Mouse (Mus musculus) bone marrow, adult 2 months (tissue): ENCODE results near the gene Agbl5. TPM values are rescaled to one million over a fixed set of nuclear protein-coding genes. Genes with fewer than 3 reads are reported as not detected.

Source experiments
- H3K27ac ChIP-seq: fragments of 200-500 bp; 2 replicates; pipeline ENCODE4 v1.5.1; 2012; ENCODE audit warnings: low read depth, mild to moderate bottlenecking, control low read depth, inconsistent platforms, low read length; ENCODE audit not compliant: control insufficient read depth, poor library complexity, insufficient read depth
- H3K4me1 ChIP-seq: fragments of 200-500 bp; 2 replicates; pipeline ENCODE4 v1.6.1; 2011; ENCODE audit warnings: low read length; ENCODE audit not compliant: control insufficient read depth, insufficient read depth
- H3K4me3 ChIP-seq: fragments of 200-500 bp; replicated peaks from 2 replicates; pipeline ENCODE3; 2011; ENCODE audit warnings: mild to moderate bottlenecking, low read depth, low read length, control low read depth; ENCODE audit not compliant: control insufficient read depth
- CTCF ChIP-seq: fragments of 200-500 bp; IDR thresholded peaks from 2 replicates; pipeline ENCODE4 v1.5.1; 2011; ENCODE audit warnings: low read length, control low read depth; ENCODE audit not compliant: control insufficient read depth, insufficient read depth
- POLR2A ChIP-seq: fragments of 200-500 bp; IDR thresholded peaks from 2 replicates; pipeline ENCODE4 v1.6.1; 2011; ENCODE audit warnings: low read depth, mild to moderate bottlenecking, control low read depth, low read length, borderline replicate concordance; ENCODE audit not compliant: control insufficient read depth
- WGBS: fragments of 180-500 bp; shearing (Covaris S2); methylation state at CpG from one replicate; pipeline ENCODE4 v1.1.7; 2018; 5-methylcytosine and 5-hydroxymethylcytosine counted together
- polyA plus RNA-seq: library from polyadenylated mRNA; stranded (reverse); fragments of >200 nt; gene quantifications from 2 replicates; pipeline ENCODE4 v1.2.4, GENCODE M21; 2011; ENCODE audit warnings: low replicate concordance; ENCODE audit not compliant: missing spikeins, insufficient read depth, insufficient read length

Agbl5 gene
- polyA plus RNA-seq, 1 experiment, result 6.2 TPM

DNA sequence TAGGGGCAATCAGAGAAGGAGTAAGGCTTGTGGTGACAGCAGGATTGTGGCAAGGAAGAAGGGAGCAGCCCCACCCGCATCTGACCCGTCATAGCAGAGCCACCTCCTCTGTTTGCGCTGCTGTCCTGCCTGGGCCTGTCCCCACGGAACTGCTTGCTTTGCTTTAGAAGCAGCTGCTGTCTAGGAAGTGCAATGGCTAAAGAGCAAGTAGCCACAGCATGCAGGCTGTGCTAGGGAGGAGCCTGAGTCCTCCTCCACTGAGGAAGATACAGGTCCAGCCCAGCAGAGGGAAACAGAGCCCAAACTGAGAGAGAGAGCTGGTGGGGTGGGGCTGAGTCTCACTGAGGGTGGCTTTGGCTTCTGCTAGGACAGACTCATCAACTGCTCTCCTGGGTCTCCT, 24.6 kb upstream of the Agbl5 start:
- Histone ChIP-seq H3K4me1 (peaks cover 1% of the 10 kb centered on the region), H3K27ac (no peak overlapping the region), H3K4me3 (no peak overlapping the region)
- TF ChIP-seq CTCF (no peak), POLR2A (no peak)
- 59% methylated on average over 4 of the region's 4 CpGs for WGBS

DNA sequence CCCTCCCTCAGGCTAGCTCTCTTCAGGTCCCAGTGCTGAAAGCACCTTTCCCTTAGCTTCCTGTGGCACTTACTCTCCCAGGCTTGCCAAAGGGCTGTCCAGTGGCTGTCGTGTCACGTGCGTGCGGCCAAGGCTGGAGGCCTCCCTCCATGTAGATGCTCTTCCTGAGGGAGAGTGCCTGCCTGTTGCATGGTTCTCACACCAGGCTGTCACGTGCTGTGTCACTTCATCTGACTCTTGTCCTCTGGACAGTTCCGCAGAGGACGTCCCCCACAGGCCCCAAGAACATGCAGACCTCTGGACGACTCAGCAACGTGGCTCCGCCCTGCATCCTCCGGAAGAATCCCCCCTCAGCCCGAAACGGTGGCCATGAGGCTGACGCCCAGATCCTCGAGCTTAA, 24.2 kb upstream of the Agbl5 start:
- TF ChIP-seq CTCF (no peak), POLR2A (no peak)
- 76% methylated on average over 15 of the region's 15 CpGs for WGBS
- Histone ChIP-seq H3K4me1 (peaks cover 1% of the 10 kb centered on the region), H3K4me3 (no peak overlapping the region), H3K27ac (no peak overlapping the region)

DNA sequence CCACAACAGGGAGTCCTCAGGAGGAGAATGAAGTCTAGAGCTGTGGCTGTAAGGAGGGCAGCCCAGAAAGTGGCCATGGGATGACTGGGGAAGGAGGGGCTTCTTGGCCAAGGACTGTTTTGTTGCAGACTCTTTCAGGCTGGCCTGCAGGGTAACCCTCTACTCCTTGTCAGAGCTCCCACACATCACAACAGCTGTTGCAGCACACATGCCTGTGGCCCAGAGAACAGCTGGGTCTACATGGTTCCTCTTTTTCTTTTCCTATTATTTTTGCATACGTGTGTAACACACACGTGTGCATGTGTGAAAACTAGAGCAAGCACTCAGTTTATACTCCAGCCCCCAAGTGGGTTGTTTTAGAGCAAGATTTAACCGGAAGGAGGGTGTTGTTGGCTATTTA, 21.6 kb upstream of the Agbl5 start:
- H3K4me1 ChIP-seq, result peaks cover 1% of the 10 kb centered on the region
- H3K4me3 ChIP-seq, result no peak overlapping the region
- no peak for TF ChIP-seq POLR2A
- TF ChIP-seq CTCF, result no peak
- WGBS, result 35% methylated on average over 3 of the region's 3 CpGs
- peak overlapping the region; percentile 61; the same call in 1 of the 2 replicates for H3K27ac ChIP-seq

DNA sequence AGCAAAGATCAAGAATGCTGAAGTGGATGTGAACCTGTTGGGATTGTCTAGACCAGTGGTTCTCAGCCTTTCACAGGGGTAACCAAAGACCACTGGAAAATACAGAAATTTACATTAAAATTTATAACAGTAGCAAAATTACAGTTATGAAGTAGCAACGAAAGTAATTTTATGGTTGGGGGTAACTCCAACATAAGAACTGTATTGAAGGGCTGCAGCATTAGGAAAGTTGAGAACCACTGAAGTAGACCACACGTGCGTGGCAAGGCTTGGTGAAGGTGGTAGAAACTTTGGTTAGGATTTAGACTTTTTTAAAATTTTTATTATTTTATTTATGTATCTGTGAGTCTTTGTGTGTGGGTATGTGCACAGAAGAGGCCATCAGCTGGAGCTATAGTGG, 20.8 kb upstream of the Agbl5 start, which contains the start of gene Tmem214:
Gene Tmem214 (plus strand): TSS at position 301 of the 400 bp plus-strand sequence.
- H3K4me3 ChIP-seq, result no peak within 1 kb of the TSS
- WGBS, result 91% methylated on average over 3 of the region's 3 CpGs
- H3K27ac ChIP-seq, result peak within 1 kb of the TSS; percentile 61; the same call in 1 of the 2 replicates
- H3K4me1 ChIP-seq, result peaks cover 1% of the 10 kb centered on the region
- TF ChIP-seq POLR2A (no peak), CTCF (no peak)

DNA sequence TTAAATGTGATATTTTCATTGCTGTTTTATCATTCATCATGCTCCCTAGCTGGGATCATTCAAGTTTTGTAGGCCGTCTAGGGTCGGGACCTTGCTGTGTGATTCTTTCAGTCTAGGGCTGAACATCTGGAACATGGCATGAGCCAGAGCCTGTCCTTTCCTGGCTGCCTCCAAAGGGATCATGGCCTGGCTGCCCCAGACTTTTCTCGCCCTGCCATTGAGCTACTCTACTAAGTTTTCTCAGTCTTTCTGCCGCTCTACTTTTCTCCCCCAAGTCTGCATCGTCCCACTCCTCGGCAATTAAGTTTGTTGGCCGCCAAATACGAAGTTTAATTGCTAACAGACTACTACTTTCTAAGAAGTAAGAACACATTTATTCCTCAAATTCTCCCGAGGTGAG, 19.5 kb upstream of the Agbl5 start:
- WGBS, result 27% methylated on average over 9 of the region's 9 CpGs
- Histone ChIP-seq H3K27ac (no peak overlapping the region), H3K4me1 (peaks cover 1% of the 10 kb centered on the region), H3K4me3 (peak overlapping the region; percentile 78)
- TF ChIP-seq POLR2A (no peak), CTCF (no peak)

DNA sequence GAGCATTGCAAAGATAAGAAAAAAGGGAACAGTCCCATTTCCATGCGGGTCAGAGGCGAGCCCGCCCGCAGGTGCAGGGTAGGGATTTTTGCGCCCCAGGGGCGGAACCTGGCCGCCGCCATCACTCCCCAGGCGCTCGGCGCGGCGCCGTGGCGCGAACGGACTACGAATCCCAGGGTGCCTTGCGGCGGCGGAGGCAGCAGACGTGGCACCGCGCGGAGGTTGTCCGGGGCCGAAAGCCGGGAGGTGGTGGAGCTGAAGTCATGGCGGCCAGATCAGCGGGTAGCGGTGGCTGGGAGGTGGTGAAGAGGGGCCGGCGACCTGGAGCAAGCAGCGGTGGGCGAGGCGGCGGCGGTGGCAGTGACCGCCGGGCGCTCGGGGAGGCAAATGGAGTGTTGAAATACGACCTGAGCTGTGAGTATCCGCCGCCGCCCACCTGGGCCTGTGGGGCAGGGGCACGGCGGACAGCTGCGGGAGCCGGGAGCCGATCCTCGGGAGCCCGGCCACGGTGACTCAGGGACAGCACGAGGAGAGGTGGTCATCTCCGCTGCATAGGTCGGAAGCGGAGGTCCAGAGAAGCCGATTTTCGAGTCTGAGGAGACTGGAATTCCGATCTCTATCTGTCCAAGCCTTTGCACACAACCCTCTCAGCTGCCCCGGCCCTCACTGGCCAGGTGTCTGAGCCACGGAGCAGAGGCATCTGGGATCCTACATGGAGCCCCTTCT, 18.9 kb upstream of the Agbl5 start:
- Histone ChIP-seq H3K4me1 (no peaks in the 10 kb centered on the region; the same call in 1 of the 2 replicates), H3K27ac (peak overlapping the region; percentile 60; the same call in 1 of the 2 replicates), H3K4me3 (peak overlapping the region; percentile 78)
- TF ChIP-seq CTCF (peak; percentile 8; the same call in 1 of the 2 replicates), POLR2A (peak; percentile 88; the same call in 1 of the 2 replicates)
- WGBS, result under 1% methylated on average over 63 of the region's 63 CpGs

DNA sequence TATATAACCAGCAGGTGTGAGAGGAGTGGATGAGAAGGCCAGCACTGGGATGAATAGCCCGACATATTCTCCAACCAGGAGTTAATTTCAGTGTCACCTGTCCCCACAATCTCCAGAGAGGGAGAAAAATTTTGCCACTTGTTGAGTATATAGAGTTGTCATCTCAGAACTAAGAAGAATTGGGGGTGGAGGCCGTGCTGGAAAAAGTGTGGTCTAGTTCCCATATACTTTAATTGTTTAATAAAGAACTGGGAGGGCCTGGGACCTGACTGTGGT, 18.4 kb upstream of the Agbl5 start:
- WGBS, result 20% methylated on average over 2 of the region's 2 CpGs

DNA sequence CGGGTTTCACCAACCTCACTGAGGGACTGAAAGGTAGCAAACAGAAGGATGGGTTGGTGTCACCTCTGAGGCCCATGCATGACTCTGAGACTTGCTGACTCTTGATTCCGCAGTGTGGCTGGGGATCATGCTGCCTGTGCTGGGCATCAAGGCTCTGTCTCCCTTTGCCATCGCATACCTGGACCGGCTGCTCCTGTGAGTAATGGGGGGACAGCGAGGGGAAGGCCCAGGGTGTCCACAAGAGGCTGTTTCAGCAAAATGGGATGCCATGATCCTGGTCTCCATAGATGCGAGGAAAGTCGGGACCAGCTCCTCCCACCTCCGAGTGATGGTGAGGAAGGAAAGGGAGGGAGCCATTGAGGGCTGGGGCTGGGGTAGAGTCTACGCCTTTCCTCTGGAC, 15.9 kb upstream of the Agbl5 start:
- WGBS, result 91% methylated on average over 9 of the region's 9 CpGs
- Histone ChIP-seq H3K27ac (no peak overlapping the region), H3K4me1 (no peaks in the 10 kb centered on the region; the same call in 1 of the 2 replicates), H3K4me3 (no peak overlapping the region)
- no peak for TF ChIP-seq POLR2A
- no peak for TF ChIP-seq CTCF

More for the DNA sequence above, 18.4 kb upstream of the Agbl5 start:
- Histone ChIP-seq H3K27ac (no peak overlapping the region; the same call in 1 of the 2 replicates), H3K4me3 (peak overlapping the region; percentile 78), H3K4me1 (no peaks in the 10 kb centered on the region; the same call in 1 of the 2 replicates)
- TF ChIP-seq POLR2A (no peak), CTCF (no peak)
